Mouse (Mus musculus): ENCODE results near the gene Gm10282. TPM values are rescaled to one million over a fixed set of nuclear protein-coding genes. Genes with fewer than 3 reads are reported as not detected.
A peak's percentile ranks its signal among the peaks of the same experiment; 100 is the strongest.

The Gm10282 gene
- total RNA-seq, 2 experiments from 2014 or later: 5.1 to 8.7 TPM

GRCm38 (mm10) chr8:72268356-72268755, 36.7 kb downstream of the Gm10282 start:
- intact Hi-C loops (cut with DNase I): no loop called here
- DNase-seq (ENCODE audit: low spot score in 2 of 2): peak; percentile 49 to 58

GRCm38 (mm10) chr8:72267106-72267505, 38.0 kb downstream of the Gm10282 start:
- intact Hi-C loops (cut with DNase I): no loop called here
- no peak for DNase-seq (ENCODE audit: low spot score in 2 of 2)

GRCm38 (mm10) chr8:72266671-72267070, 38.4 kb downstream of the Gm10282 start:
- intact Hi-C loops (cut with DNase I): no loop called here
- no peak for DNase-seq (ENCODE audit: low spot score in 2 of 2)

- intact Hi-C loops (cut with DNase I): no loop called here
- DNase-seq (ENCODE audit: low spot score in 2 of 2): no peak
These were observed 39.7 kb downstream of the Gm10282 start for GRCm38 (mm10) chr8:72265342-72265741.

GRCm38 (mm10) chr8:72263451-72263850, 41.6 kb downstream of the Gm10282 start:
- intact Hi-C loops (cut with DNase I): no loop called here
- DNase-seq (ENCODE audit: low spot score in 2 of 2): no peak

- intact Hi-C loops (cut with DNase I): no loop called here
- no peak for DNase-seq (ENCODE audit: low spot score in 2 of 2)
These were observed 42.3 kb downstream of the Gm10282 start for GRCm38 (mm10) chr8:72262756-72263155.

GRCm38 (mm10) chr8:72261872-72262271, 43.2 kb downstream of the Gm10282 start:
- intact Hi-C loops (cut with DNase I): loop anchor here (2.0 kb wide), 1 partner anchor 103 kb away; no protein-coding TSS in a partner anchor
- no peak for DNase-seq (ENCODE audit: low spot score in 2 of 2)

GRCm38 (mm10) chr8:72261431-72261830, 43.6 kb downstream of the Gm10282 start:
- DNase-seq (ENCODE audit: low spot score in 2 of 2): no peak
- intact Hi-C loops (cut with DNase I): loop anchor here (2.0 kb wide), 1 partner anchor 103 kb away; no protein-coding TSS in a partner anchor

GRCm38 (mm10) chr8:72261019-72261418, 44.0 kb downstream of the Gm10282 start:
- DNase-seq (ENCODE audit: low spot score in 2 of 2): peak; percentile 65 to 73
- intact Hi-C loops (cut with DNase I): loop anchor here (2.0 kb wide), 1 partner anchor 104 kb away; no protein-coding TSS in a partner anchor

GRCm38 (mm10) chr8:72260585-72260984, 44.5 kb downstream of the Gm10282 start:
- intact Hi-C loops (cut with DNase I): loop anchor here (2.0 kb wide), 1 partner anchor 104 kb away; no protein-coding TSS in a partner anchor
- DNase-seq (ENCODE audit: low spot score in 2 of 2): no peak

- no peak for DNase-seq (ENCODE audit: low spot score in 2 of 2)
- intact Hi-C loops (cut with DNase I): loop anchor here (2.0 kb wide), 1 partner anchor 105 kb away; no protein-coding TSS in a partner anchor
These were observed 45.2 kb downstream of the Gm10282 start for GRCm38 (mm10) chr8:72259862-72260261.

GRCm38 (mm10) chr8:72257902-72258238, 47.2 kb downstream of the Gm10282 start:
- DNase-seq (ENCODE audit: low spot score in 2 of 2): no peak
- intact Hi-C loops (cut with DNase I): no loop called here

- intact Hi-C loops (cut with DNase I): no loop called here
- DNase-seq (ENCODE audit: low spot score in 2 of 2): peak; percentile 57 to 62
These were observed 47.7 kb downstream of the Gm10282 start for GRCm38 (mm10) chr8:72257171-72257901.

Other genes with a start within 250 kb of the Gm10282 start
- not detected for gene Olfr373, start 222.1 kb downstream of the Gm10282 start, total RNA-seq (2021)
- gene Olfr374, start 198.2 kb downstream of the Gm10282 start, total RNA-seq (2021): not detected
- 10 to 100 TPM; 36.7 to 37.5 TPM for gene Tpm4, start 170.3 kb downstream of the Gm10282 start, total RNA-seq (2021)
- gene Rab8a, start 144.1 kb downstream of the Gm10282 start, total RNA-seq (2021): 10 to 100 TPM; 38.4 to 46.3 TPM
- gene Hsh2d, start 115.6 kb downstream of the Gm10282 start, total RNA-seq (2021): not detected
- gene Cib3, start 92.4 kb downstream of the Gm10282 start, total RNA-seq (2021): not detected
- gene Gm11034, start 91.6 kb downstream of the Gm10282 start, total RNA-seq (2021): not detected
- 10 to 100 TPM; 50.5 to 53.2 TPM for gene Fam32a, start 85.5 kb downstream of the Gm10282 start, total RNA-seq (2021)
- gene Ap1m1, start 65.2 kb downstream of the Gm10282 start, total RNA-seq (2021): 100 to 1,000 TPM; 100 to 104 TPM
- 10 to 100 TPM; 16.6 to 21.2 TPM for gene Klf2, start 13.8 kb upstream of the Gm10282 start, total RNA-seq (2021)
- 10 to 100 TPM; 63.3 to 69.5 TPM for gene Eps15l1, start 116.2 kb upstream of the Gm10282 start, total RNA-seq (2021)
- gene Calr3, start 138.6 kb upstream of the Gm10282 start, total RNA-seq (2021): 1 to 10 TPM in 1 of 2 experiments, under 1 TPM in 1; 0.86 to 1.2 TPM
- 10 to 100 TPM; 11.4 to 12.6 TPM for gene 1700030K09Rik, start 138.6 kb upstream of the Gm10282 start, total RNA-seq (2021)
- 10 to 100 TPM; 68.9 to 77.4 TPM for gene Cherp, start 170.0 kb upstream of the Gm10282 start, total RNA-seq (2021)
- 10 to 100 TPM; 50.8 to 53.8 TPM for gene Slc35e1, start 187.4 kb upstream of the Gm10282 start, total RNA-seq (2021)
- 1 to 10 TPM; 8.5 to 9.8 TPM for gene Med26, start 243.0 kb upstream of the Gm10282 start, total RNA-seq (2021)